Mouse (Mus musculus): Measurements from ENCODE around the gene Ube2z. TPM values are rescaled to one million over a fixed set of nuclear protein-coding genes. Genes with fewer than 3 reads are reported as not detected.
A peak's percentile ranks its signal among the peaks of the same experiment; 100 is the strongest.

Gene Ube2z
- polyA plus RNA-seq, 1 experiment from 2014 or later = 28.3 TPM

DNA sequence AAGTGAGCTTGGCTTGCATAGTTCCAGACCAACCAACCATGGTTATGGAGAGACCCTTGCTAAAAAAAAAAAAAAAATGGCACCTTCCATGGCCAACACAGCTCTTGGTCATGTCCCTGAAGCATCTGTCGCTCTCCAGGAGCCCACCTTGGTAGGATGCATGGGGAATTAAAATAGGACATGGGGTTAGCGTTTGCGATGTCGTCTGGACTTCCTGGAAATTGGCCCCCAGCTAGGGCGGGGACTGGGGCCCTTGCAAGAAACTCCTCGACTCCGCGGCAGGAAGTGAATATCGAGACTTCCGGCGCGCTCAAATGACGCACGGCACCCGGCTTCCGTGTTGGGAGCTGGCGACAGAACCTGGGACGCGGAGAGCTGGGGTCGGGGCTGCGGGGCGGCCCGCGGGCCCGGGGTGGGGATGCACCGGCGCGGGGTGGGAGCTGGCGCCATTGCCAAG is 30.6 kb downstream of the Ube2z start, which contains the start of gene Snf8:
Gene Snf8, plus strand, starts transcription at position 290 of the 457 bp plus-strand sequence.
- WGBS = under 1% methylated on average over 29 of the region's 29 CpGs
- peak within 1 kb of the TSS; percentile 91 for H3K4me3 ChIP-seq (ENCODE audit: low read depth, low read length)
- peak within 1 kb of the TSS; percentile 13; the same call in 1 of the 2 replicates for H3K27ac ChIP-seq (replicated peaks; ENCODE audit: low read depth, low read length)
- no peaks in the 10 kb centered on the region for H3K27me3 ChIP-seq (ENCODE audit: control insufficient read depth, insufficient read depth, low read length)
- ATAC-seq (replicated peaks; ENCODE audit: insufficient number of reproducible peaks, low FRiP score, low TSS enrichment, low read depth) = no peak; the same call in 1 of the 2 replicates
- H3K4me1 ChIP-seq (ENCODE audit: control insufficient read depth, insufficient read depth, low read length) = no peaks in the 10 kb centered on the region
- peak; percentile 96 for DNase-seq (ENCODE audit: low spot score)
- H3K9me3 ChIP-seq (replicated peaks; ENCODE audit: control insufficient read depth, low read length) = no peaks in the 10 kb centered on the region
- H3K9ac ChIP-seq (replicated peaks; ENCODE audit: low read length) = peak within 1 kb of the TSS; percentile 82
- H3K36me3 ChIP-seq (replicated peaks; ENCODE audit: control insufficient read depth, insufficient read depth, low read depth, low read length) = no peaks in the 10 kb centered on the region
- peak within 1 kb of the TSS; percentile 77 for H3K4me2 ChIP-seq (ENCODE audit: low read depth, low read length)

DNA sequence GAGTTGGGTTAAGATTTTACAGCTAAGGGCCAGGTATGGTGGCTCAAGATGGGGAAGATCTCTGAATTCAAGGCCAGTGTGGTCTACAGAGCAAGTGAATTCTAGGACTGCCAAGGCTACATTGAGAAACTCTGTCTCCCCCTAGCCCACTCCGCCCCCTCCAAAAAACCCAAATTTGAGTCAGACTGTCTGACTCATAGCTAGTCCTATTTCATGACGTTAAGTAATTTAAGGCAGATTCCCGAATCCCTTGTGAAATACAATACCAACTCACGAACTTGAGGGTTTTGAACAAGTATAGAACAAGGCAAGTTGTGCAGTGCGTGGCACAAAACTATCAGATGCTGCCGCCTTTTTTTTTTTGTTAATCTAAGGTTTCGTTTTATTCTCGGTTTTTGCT is 31.1 kb downstream of the Ube2z start:
- H3K27ac ChIP-seq (replicated peaks; ENCODE audit: low read depth, low read length) = no peak overlapping the region
- peak overlapping the region; percentile 91 for H3K4me3 ChIP-seq (ENCODE audit: low read depth, low read length)
- 48% methylated on average over 8 of the region's 8 CpGs for WGBS
- DNase-seq (ENCODE audit: low spot score) (no peak), ATAC-seq (replicated peaks; ENCODE audit: insufficient number of reproducible peaks, low FRiP score, low TSS enrichment, low read depth) (no peak)
- no peaks in the 10 kb centered on the region for H3K27me3 ChIP-seq (ENCODE audit: control insufficient read depth, insufficient read depth, low read length)
- H3K36me3 ChIP-seq (replicated peaks; ENCODE audit: control insufficient read depth, insufficient read depth, low read depth, low read length) = no peaks in the 10 kb centered on the region
- H3K9me3 ChIP-seq (replicated peaks; ENCODE audit: control insufficient read depth, low read length) = no peaks in the 10 kb centered on the region
- H3K4me2 ChIP-seq (ENCODE audit: low read depth, low read length) = peak overlapping the region; percentile 77
- H3K9ac ChIP-seq (replicated peaks; ENCODE audit: low read length) = no peak overlapping the region; the same call in 1 of the 2 replicates
- no peaks in the 10 kb centered on the region for H3K4me1 ChIP-seq (ENCODE audit: control insufficient read depth, insufficient read depth, low read length)

DNA sequence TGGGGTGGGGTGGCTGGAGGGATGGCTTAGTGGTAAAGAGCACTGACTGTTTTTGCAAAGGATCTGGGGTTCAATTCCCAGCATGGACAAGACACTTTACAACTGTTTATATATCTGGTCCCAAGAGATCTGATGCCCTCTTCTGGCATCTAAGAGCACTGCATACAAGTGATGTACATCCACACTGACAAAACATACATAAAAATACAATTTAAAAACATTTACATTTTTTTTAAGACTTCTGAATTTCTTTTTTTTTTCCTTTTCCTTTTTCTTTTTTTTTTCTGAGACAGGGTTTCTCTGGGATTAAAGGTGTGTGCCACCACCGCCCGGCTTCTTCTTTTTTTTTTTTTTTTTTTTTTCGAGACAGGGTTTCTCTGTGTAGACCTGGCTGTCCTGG is 31.9 kb downstream of the Ube2z start:
- no peak overlapping the region for H3K4me2 ChIP-seq (ENCODE audit: low read depth, low read length)
- 91% methylated on average over 3 of the region's 3 CpGs for whole genome bisulfite sequencing
- DNase-seq (ENCODE audit: low spot score) (peak; percentile 41), ATAC-seq (replicated peaks; ENCODE audit: insufficient number of reproducible peaks, low FRiP score, low TSS enrichment, low read depth) (no peak)
- H3K27ac ChIP-seq (replicated peaks; ENCODE audit: low read depth, low read length) = no peak overlapping the region
- H3K27me3 ChIP-seq (ENCODE audit: control insufficient read depth, insufficient read depth, low read length) = no peaks in the 10 kb centered on the region
- H3K36me3 ChIP-seq (replicated peaks; ENCODE audit: control insufficient read depth, insufficient read depth, low read depth, low read length) = no peaks in the 10 kb centered on the region
- no peak overlapping the region for H3K9ac ChIP-seq (replicated peaks; ENCODE audit: low read length)
- no peaks in the 10 kb centered on the region for H3K9me3 ChIP-seq (replicated peaks; ENCODE audit: control insufficient read depth, low read length)
- no peaks in the 10 kb centered on the region for H3K4me1 ChIP-seq (ENCODE audit: control insufficient read depth, insufficient read depth, low read length)
- H3K4me3 ChIP-seq (ENCODE audit: low read depth, low read length) = no peak overlapping the region

DNA sequence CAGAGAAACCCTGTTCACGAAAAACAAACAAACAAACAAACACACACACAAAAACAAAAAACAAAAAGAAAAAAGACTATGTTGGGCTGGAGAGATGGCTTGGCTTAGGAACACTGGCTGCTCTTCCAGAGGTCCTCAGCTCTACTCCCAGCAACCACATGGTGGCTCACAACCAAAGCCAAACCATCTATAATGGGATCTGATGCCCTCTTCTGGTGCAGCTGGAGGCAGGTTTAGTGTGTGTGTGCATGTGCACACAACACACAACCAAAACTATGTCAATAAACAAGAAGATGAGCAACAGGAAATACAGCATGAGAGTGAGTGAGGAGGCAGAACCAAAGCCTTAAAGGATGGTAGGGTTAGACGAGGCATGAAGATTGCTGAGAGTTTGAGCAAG is 33.5 kb downstream of the Ube2z start:
- DNase-seq (ENCODE audit: low spot score) (no peak), ATAC-seq (replicated peaks; ENCODE audit: insufficient number of reproducible peaks, low FRiP score, low TSS enrichment, low read depth) (no peak)
- Histone ChIP-seq H3K36me3 (replicated peaks; ENCODE audit: control insufficient read depth, insufficient read depth, low read depth, low read length) (no peaks in the 10 kb centered on the region), H3K4me2 (ENCODE audit: low read depth, low read length) (no peak overlapping the region), H3K4me1 (ENCODE audit: control insufficient read depth, insufficient read depth, low read length) (no peaks in the 10 kb centered on the region), H3K27ac (replicated peaks; ENCODE audit: low read depth, low read length) (no peak overlapping the region), H3K27me3 (ENCODE audit: control insufficient read depth, insufficient read depth, low read length) (no peaks in the 10 kb centered on the region), H3K9me3 (replicated peaks; ENCODE audit: control insufficient read depth, low read length) (no peaks in the 10 kb centered on the region), H3K4me3 (ENCODE audit: low read depth, low read length) (no peak overlapping the region), H3K9ac (replicated peaks; ENCODE audit: low read length) (no peak overlapping the region)
- WGBS = 84% methylated on average over 2 of the region's 2 CpGs

DNA sequence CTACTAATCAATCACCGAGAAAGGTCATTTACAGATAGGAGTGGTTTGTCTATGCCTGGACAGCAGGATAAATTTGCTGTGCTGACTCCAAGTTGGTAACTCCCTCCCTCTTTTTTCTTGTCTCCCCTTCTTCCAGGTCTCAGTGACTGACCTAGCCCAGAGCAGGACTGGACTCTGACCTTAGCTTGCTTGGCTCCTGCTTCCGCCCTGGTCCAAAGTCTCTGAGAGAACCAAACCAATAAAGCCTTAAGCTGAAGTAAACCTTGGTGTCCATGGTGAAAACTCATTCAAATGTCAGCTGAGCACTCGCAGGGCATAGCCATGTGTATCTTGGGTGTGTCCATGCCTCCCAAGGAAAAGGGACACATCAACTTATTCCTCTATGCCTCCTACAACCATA is 34.6 kb downstream of the Ube2z start:
- no peak for ATAC-seq (replicated peaks; ENCODE audit: insufficient number of reproducible peaks, low FRiP score, low TSS enrichment, low read depth)
- Histone ChIP-seq H3K9me3 (replicated peaks; ENCODE audit: control insufficient read depth, low read length) (no peaks in the 10 kb centered on the region), H3K4me3 (ENCODE audit: low read depth, low read length) (no peak overlapping the region), H3K36me3 (replicated peaks; ENCODE audit: control insufficient read depth, insufficient read depth, low read depth, low read length) (no peaks in the 10 kb centered on the region), H3K27me3 (ENCODE audit: control insufficient read depth, insufficient read depth, low read length) (no peaks in the 10 kb centered on the region), H3K27ac (replicated peaks; ENCODE audit: low read depth, low read length) (no peak overlapping the region), H3K4me2 (ENCODE audit: low read depth, low read length) (no peak overlapping the region), H3K9ac (replicated peaks; ENCODE audit: low read length) (no peak overlapping the region), H3K4me1 (ENCODE audit: control insufficient read depth, insufficient read depth, low read length) (no peaks in the 10 kb centered on the region)
- WGBS = 95% methylated on average over 3 of the region's 3 CpGs
- no peak for DNase-seq (ENCODE audit: low spot score)

DNA sequence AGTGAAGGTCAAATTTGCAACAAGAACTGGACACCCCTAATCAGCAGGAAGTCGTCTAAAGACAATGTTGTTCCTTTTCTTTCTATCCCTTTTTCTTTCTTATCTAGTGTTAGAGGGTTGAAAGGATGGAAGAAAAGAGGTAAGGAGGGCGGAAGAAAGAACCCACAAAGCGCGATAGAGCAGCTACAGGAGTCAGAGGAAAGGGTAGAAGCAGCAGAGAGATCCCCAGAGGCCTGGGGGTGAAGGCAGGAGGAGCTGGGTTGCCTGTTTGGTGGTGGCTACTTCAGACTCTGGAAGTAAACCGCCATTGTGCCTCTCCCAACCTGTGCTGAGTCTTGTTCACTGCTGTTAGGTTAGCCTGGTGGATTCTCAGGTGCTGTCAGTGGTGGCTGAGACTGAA is 37.1 kb downstream of the Ube2z start:
- DNase-seq (ENCODE audit: low spot score) (no peak), ATAC-seq (replicated peaks; ENCODE audit: insufficient number of reproducible peaks, low FRiP score, low TSS enrichment, low read depth) (no peak)
- Histone ChIP-seq H3K27ac (replicated peaks; ENCODE audit: low read depth, low read length) (no peak overlapping the region), H3K27me3 (ENCODE audit: control insufficient read depth, insufficient read depth, low read length) (no peaks in the 10 kb centered on the region), H3K9me3 (replicated peaks; ENCODE audit: control insufficient read depth, low read length) (no peaks in the 10 kb centered on the region), H3K4me2 (ENCODE audit: low read depth, low read length) (no peak overlapping the region), H3K9ac (replicated peaks; ENCODE audit: low read length) (no peak overlapping the region), H3K36me3 (replicated peaks; ENCODE audit: control insufficient read depth, insufficient read depth, low read depth, low read length) (no peaks in the 10 kb centered on the region), H3K4me1 (ENCODE audit: control insufficient read depth, insufficient read depth, low read length) (no peaks in the 10 kb centered on the region), H3K4me3 (ENCODE audit: low read depth, low read length) (no peak overlapping the region)
- WGBS = 57% methylated on average over 5 of the region's 5 CpGs

DNA sequence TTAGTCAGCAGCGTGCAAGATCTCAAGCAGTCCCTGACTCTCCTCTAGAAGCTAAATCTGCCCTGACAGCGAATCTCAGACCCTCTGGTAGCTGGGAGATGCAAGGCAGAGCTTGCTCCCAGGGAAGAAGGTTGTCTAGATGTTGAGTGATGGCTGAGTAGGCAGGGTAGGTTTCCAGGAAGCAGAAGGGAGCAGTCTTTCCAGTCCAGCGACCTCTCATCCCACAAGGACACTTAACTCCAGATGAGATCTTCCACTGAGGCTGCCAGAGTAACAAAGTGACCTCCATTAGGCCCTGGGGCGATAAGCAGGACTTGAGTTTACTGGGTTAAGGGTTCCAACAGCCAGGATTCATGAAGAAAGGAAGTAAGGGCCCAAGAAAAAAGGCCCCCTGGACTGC is 44.6 kb downstream of the Ube2z start:
- WGBS = 63% methylated on average over 4 of the region's 4 CpGs
- H3K27me3 ChIP-seq (ENCODE audit: control insufficient read depth, insufficient read depth, low read length) = no peaks in the 10 kb centered on the region
- no peaks in the 10 kb centered on the region for H3K4me1 ChIP-seq (ENCODE audit: control insufficient read depth, insufficient read depth, low read length)
- H3K9ac ChIP-seq (replicated peaks; ENCODE audit: low read length) = no peak overlapping the region
- no peak for ATAC-seq (replicated peaks; ENCODE audit: insufficient number of reproducible peaks, low FRiP score, low TSS enrichment, low read depth)
- no peak overlapping the region for H3K27ac ChIP-seq (replicated peaks; ENCODE audit: low read depth, low read length)
- no peaks in the 10 kb centered on the region for H3K9me3 ChIP-seq (replicated peaks; ENCODE audit: control insufficient read depth, low read length)
- no peak for DNase-seq (ENCODE audit: low spot score)
- H3K4me3 ChIP-seq (ENCODE audit: low read depth, low read length) = no peak overlapping the region
- H3K4me2 ChIP-seq (ENCODE audit: low read depth, low read length) = no peak overlapping the region
- no peaks in the 10 kb centered on the region for H3K36me3 ChIP-seq (replicated peaks; ENCODE audit: control insufficient read depth, insufficient read depth, low read depth, low read length)

DNA sequence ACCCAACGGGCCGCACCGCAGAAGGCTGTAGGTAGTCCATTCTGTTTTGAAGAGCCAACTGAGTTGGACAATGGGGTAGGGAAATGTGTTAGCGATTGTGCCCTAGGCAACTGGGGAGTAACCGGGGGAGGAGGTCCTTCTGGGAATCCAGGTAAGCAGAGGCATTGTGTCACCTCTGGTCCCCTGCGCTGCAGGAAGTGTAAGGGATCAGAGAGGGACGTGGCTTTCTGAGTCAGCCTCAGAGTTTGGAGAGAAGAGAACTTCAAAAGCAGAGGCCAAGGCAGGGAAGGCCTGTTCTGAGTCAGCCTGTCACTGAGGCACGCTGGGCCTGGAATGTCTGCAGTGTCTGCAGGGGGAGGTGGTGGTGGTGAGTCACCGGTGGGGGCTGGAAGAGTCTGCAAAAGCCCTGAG is 47.2 kb downstream of the Ube2z start:
- 12% methylated on average over 9 of the region's 9 CpGs for WGBS
- Histone ChIP-seq H3K9me3 (replicated peaks; ENCODE audit: control insufficient read depth, low read length) (no peaks in the 10 kb centered on the region), H3K4me2 (ENCODE audit: low read depth, low read length) (no peak overlapping the region), H3K27ac (replicated peaks; ENCODE audit: low read depth, low read length) (no peak overlapping the region), H3K9ac (replicated peaks; ENCODE audit: low read length) (no peak overlapping the region), H3K27me3 (ENCODE audit: control insufficient read depth, insufficient read depth, low read length) (no peaks in the 10 kb centered on the region), H3K4me3 (ENCODE audit: low read depth, low read length) (no peak overlapping the region), H3K36me3 (replicated peaks; ENCODE audit: control insufficient read depth, insufficient read depth, low read depth, low read length) (no peaks in the 10 kb centered on the region), H3K4me1 (ENCODE audit: control insufficient read depth, insufficient read depth, low read length) (no peaks in the 10 kb centered on the region)
- DNase-seq (ENCODE audit: low spot score) (peak; percentile 33), ATAC-seq (replicated peaks; ENCODE audit: insufficient number of reproducible peaks, low FRiP score, low TSS enrichment, low read depth) (no peak)

Data from embryonic facial prominence, embryonic 11.5 days (tissue).